Mouse (Mus musculus) mouse trophoblast stem cell (cell line): ENCODE results near the gene Slc25a17.

Experiments
- in situ Hi-C, 2 experiments: fragments of 300-500 bp; cut with MseI, MboI; formaldehyde crosslinking; loops; 2 replicates in 1 of 2; 3 replicates in 1 of 2; pipeline ENCODE4 v1.15.1; 2025

Slc25a17 gene

DNA sequence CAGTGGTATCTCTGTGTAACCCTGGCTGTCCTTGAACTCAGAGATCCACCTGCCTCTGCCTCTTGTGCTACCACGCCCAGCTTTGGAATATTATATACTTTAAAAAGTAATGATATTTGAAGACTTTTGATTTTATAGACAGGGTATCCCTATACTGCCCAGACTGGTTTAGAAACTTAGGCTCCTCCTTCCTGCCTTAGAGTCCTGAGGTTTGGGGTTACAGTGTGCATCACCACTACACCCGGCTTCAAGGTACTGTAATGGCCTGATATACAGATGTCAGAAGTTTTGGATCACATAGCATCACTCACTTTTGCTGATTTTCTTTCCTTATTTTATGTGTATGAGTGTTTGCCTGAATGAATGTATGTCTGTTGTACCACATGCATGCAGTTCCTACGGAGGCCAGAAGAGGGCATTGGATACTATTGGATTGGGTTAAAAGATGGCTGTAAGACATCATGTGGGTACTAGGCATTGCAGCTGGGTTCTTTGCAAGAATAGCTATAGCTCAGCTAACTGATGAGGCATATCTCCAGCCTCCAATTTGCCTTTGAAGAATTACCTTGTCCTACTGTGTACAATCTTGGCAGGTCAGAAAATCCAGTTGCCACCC, 5.4 kb downstream of the Slc25a17 start:
- in situ Hi-C loops, result no loop called here

DNA sequence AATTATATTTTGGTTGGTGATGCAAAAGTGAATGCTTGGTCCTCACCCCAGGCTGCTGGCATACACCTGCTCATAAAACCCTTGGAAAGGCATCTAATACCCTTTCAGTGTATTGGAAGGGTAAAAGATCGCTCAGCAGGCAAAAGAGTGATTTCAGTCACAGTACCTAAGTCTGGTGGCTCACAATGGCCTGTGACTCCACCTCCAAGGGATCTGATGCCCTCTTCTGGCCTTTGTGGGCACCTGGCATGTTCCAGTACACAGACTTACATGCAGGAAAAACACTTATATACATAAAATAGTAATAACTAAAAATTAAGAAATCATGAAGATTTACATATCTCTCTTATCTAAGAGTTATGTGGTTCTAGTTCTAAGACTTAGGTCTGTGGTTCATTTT, 8.0 kb downstream of the Slc25a17 start:
- in situ Hi-C loops, result no loop called here

DNA sequence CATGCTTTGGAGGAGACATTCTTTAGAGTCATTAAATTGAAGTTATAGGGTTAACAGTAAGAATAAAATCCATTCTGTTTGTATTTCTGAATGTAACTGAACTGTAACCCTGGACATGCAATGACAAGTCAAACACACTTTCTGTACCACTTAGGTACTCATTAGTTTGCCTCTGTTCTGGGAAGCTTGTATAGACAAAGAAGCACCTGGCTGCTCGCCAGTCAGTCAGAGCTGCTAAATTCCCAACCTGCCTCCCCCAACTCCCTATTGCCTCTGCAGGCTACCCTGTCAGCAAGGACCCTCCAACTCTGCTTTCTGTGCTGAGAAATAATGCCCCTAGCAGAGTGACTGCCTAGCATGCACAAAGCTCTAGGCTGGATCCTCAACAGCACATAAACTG, 10.2 kb downstream of the Slc25a17 start:
- in situ Hi-C loops, result no loop called here

DNA sequence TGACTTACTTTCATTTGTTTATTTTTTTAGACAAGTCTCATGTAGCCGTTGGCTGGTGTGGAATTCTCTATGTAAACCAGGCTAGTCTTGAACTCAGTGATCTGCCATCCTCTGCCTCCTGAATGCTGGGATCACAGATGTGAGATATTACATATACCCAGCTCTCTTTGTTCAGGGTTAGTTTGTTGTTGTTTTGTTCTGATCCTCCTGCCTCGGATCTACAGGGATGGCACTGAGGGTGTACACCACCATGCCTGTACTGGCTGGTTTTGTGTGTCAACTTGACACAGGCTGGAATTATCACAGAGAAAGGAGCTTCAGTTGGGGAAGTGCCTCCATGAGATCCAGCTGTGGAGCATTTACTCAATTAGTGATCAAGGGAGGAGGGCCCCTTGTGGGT, 12.2 kb downstream of the Slc25a17 start:
- in situ Hi-C loops, result no loop called here

DNA sequence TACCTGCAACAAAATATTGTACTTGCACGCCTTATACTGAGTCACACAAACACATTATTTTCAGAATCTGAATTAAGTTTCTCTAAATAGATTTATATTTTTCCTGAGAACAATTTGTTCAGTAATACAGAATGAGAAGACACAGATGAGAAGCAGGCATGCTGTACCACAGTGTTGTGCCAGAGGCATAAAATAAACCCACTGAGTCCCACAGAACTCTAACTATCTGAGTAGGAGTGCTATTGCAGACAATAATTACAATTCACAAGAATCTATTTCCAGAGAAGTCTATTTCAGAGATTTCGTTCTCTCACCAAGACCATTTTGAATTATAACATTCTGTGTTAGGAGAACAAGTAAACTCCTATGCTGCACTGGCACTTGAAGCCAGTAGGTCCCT, 13.1 kb downstream of the Slc25a17 start:
- in situ Hi-C loops, result no loop called here

DNA sequence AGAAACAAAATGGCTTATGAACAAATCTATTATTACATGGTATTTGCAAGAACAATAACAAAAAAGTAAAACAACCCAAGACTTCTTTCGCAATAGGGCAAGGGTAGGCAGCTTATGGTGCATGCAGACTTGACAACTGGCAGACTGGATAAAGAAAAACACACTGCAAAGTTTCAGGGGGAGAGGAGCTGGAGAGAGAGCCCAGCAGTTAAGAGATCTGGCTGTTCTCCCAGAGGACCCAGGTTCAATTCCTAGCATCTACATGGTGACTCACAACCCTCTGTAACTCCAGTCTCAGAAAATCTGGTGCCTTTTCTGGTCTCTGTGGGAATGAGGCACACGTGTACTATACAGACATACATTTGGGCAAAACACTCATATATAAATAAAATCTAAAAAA, 19.2 kb downstream of the Slc25a17 start:
- in situ Hi-C loops, result no loop called here

DNA sequence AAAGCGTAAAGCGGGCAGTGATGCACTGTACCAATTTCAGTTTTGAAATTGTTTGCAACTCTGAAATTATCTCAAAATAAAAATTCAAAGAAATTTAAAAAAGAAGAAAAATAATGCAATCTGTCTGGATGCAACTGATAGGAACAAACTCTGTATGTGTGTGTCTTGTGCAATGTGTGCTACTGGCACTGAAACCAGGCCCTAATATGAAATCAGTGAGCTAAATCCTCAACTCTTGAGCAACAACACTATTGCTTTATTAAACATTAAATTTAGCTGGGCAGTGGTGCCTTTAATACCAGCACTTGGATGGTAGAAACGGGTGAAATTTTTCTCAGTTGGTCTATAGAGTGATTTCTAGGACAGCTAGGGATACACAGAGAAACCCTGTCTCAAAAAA, 21.5 kb downstream of the Slc25a17 start:
- in situ Hi-C loops, result no loop called here

DNA sequence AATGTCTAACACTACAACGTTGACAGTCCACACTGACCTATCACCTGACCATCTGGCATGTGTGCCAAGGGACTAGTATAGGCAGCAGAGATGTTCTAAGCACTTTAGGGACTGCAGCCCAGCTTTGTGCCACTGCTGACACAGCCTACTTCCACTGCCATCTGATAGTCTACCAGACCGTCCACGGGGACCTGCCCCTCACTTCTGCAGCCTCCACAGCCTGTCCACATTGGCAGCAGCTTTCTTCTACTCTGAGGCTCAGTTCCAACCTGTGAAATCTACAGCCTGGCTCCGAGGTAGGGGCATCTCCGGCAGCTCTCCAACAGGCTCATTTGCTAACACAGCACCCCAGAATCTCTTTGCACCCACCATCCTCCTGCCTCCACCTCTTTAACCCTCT, 24.1 kb downstream of the Slc25a17 start:
- in situ Hi-C loops, result no loop called here

DNA sequence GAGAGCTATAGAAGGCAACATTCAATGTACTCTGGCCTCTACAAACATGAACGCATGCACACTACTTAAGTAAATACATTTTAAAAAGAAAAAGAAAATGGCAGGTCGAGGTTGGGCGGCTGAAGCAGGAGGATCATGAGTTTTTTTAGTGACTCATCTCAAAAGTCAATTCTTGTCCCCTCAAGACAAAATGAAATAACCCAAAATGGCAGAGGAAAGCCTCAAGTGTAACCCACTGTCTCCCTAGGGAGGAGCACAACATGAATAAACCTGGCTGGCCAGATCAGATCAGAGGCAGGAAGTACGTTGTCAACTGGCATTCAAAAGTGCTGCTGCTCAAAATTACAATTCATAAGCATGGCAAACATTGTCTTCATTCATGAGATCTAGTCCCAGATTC, 28.1 kb downstream of the Slc25a17 start:
- in situ Hi-C loops, result no loop called here

DNA sequence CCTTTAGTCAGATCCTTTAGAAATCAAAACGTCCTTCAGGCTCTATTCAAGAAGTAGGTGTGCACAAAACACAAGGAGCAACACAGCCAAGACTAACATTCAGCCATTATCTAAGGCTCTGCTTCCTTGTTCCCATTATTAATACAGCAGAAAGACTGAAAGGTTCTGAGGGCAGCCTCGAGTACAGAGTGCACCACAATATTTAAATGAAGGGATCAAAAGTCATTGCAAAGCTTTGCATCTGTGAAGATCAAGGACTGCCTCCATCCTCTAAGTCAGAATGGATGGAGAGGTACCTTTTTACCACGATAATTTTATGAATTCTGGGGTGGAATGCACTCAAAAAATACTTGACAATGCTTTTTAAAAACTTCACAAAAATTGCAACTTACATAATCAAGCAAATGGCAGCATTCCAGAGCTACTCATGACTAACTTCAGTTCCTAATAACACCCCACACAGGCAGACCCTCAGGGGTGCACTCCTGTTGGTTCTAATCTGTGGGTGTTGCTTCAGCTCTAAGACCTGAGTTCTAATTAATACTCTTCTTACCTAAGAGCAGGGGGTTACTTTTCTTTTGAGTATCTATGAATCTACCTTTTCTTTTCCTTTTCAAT, 29.7 kb downstream of the Slc25a17 start:
- in situ Hi-C loops, result no loop called here

DNA sequence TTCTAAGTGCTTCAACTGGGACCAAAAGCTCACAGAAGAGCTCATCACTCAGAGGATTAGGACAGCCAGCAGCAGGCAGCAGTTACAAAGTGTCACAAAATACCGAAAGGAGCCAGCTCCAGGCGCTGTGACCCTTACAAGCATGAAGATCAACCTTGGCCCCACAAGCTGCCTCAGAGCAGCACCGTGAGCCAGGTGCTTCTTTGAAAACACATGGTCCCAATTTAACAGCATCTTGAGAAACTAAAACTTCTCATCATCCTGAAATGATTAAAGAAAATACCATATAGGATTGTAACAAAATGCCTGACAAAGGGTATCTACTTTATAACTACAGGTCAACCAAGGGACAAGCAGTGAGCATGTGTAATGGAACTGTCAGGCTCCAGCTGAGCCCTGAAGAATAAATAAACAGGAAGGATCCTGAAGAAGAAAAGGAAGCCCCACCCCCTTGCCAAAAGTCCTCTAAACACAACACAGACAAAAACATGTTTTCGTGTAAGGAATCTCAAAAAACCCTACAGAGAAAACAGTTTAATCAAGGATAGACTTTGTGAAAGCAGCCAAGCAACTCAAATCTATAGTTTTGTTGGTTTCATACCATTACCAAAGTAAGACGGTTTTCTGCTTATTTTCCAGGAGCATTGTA, 30.8 kb downstream of the Slc25a17 start:
- in situ Hi-C loops, result no loop called here

DNA sequence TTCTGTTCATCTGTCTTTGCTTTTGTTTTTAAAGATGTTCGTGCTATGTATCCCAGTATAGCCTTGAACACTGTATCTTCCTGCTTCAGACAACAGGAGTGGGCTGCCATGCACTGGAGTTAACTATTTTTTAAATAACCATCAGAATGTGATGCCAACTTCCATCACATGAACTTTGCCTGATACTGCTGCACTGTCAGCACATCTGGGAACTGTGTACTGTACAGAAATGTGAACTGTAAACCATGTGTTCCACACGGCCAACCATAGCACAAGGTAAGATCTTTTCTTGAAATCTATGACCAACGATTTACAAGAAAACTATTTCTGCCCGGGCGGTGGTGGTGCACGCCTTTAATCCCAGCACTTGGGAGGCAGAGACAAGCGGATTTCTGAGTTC, 33.1 kb downstream of the Slc25a17 start:
- in situ Hi-C loops, result no loop called here

DNA sequence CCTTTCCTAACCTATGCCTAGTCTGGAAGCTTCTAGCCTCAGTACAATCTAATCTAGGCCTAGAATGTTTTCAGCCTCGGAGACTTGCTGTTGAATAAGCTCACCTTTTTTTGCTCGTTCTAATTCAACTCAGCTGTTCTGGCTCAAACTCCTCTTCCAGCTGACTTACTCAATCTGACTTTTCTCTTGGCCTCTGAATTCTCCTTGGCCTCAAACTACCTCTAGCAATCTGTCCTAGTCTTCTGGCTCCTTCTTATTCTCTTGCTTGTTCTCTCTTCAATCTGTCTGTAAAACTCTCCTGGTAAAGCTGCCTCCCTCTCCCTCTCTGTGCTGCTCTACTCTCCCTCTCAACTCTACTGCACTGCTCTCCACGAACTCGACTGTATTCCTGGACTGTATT, 35.6 kb downstream of the Slc25a17 start:
- in situ Hi-C loops, result no loop called here

DNA sequence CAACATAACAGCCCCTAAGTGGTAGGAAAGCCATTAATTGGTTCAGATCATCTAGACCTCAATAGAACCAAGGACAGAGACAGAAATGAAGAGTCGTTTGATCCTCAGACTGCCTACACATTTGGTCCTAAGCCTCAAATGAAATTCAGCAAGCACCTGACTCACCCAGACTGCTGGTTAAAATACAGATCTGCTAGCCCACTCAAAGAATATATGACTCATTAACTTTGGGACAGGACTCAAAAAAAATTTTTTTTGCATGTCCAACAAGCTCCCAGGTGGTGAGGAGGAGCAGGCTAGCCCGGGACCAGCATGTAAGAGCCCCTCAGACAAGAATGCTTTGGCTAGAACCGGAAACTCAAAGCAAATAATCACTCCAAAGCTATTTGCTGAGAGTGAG, 40.5 kb downstream of the Slc25a17 start:
- in situ Hi-C loops, result no loop called here

DNA sequence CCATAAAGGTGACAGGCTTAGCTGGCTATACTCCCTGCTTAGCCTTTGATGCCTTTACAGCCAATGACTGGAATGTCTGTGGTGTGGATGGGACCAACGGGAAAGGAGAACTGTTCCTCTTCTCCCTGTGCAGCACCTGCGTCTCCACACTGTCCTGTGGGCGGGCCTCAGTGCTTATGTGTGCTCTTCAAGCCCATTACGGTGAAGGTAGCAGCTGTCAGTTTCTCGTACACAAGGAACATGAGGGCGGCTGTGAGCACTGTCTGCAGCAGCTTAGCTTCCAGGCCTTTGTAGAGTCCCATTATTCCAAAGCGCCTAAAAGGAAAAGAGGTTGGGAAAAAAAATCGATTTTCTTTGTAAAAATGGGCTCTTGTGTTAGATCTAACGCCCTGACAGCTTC, 41.1 kb downstream of the Slc25a17 start:
- in situ Hi-C loops, result no loop called here

DNA sequence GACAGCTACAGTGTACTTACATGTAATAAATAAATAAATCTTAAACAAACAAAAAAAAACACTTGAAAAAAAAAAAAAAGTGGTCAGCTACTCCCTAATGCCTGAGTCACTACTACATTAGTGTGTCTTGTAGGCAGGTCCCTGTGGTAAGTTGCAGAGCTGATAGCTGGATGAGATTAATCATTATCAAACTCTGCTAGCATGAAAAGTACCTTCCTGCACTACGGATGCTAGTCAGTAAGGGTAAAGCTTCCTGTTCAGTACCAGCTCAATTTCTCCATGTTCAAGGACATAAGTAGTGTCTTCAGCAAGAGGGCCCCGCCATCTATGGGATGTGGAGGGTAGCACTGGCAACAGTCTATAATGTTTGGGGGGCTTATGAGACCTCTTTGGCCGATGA, 46.7 kb downstream of the Slc25a17 start:
- in situ Hi-C loops, result no loop called here

DNA sequence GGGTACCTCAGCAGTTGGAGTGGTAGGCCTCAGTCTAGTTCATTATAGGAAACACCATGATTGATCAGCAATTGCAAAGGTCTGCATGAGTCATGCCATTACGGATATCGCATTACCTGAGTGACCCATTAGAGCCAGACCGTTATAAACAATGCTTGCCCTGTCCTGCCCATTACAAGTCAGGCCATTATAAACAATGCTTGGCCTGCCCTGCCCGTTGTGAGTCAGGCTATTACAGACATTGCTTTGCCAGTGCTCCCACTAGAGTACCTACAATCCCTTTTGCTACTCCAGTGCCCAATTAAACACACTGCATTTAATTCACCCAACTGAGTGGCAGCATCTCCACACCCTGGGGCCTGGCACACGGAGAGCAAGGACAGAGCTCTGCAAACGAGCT, 49.6 kb downstream of the Slc25a17 start:
- in situ Hi-C loops, result no loop called here

DNA sequence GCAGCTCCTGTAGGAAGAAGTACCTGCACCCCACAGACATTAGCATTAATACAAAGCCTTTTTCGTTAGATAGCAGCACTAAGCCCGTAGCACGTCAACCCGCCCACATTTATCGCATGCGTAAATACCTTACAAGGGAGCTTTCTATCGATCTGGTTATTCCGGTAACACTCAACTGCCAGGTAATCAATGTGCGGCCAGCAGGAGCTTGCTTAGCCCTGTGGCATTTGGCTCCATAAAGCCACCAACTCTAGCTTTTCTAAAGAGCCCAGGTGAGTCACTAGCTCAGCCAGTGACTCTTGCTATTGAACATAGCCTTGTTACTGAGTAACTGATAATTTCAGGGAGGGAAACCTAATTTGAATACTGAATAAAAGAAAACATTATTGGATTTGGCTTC, 50.3 kb downstream of the Slc25a17 start:
- in situ Hi-C loops, result no loop called here

DNA sequence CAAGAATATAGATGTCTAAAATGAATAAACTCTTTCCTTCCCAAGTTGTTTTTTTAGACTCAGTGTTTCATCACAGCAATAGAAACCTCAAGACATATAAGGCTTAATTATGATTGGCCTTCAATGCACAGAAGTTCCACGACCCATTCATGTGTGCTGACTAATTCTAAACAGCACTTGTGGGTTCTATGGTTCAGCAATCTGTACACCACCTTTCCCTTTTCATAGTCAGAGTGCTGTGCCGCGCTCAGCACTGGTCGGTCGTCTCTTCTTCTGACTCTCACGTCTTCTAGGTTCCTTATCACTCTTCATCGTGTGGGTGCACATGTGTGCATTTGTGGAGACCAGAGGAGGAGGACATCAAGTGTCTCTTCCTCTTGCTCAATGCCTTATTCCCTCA, 52.6 kb downstream of the Slc25a17 start:
- in situ Hi-C loops, result no loop called here

DNA sequence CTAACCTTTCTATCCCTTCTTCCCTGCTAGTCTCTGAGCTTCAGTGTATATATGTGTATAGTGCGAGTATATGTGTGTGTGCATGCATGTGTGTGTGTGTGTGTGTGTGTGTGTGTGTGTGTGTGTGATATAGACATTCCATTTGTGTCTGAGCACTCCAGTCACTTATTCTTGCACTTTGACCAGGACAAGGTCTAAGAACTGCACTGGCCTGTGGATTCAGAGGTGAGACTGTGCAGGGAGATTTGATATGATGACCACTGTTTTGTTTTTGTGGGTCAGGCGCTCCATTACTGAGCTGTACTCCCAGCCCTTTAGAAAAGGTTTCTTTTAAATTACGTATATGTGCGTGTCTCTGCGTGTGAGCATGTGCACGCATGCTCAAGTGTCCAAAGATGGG, 54.1 kb downstream of the Slc25a17 start:
- in situ Hi-C loops, result no loop called here

DNA sequence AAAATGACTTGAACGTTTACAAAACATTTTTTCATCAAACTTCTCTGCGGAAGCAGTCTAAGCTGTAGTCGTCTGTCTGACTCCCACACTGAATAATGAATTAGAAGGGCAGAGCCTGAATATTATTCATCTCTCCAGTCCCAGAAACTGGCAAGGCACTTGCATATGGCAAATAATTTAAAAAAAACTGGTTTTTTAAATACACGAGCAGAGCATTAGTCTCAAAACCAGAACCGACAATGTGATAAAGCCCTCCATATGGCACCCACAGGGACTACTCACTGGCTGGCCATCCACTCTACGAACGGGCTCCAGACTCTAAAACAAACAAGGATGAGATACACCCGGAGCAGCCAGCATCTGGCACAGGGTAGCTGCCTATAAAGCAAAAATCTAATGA, 55.6 kb downstream of the Slc25a17 start:
- in situ Hi-C loops, result no loop called here

DNA sequence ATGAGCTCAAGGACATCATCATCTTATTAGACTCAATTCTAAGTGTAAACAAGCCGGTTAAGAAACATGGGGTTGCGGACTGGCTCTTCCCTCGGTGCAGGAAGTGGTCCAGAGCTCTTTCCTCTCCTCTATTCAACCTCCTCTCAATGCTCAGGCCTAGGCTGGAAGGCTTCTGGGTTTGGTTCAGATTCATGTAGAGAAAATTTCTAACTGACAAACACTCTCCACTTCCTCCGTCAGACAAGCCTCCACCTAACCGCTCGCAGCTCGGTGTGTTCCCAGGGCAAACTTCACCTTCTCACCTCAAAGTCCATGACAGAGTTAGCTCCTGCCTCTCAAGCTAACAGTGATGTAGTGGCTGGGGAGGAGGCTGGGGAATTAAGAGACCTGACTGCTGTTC, 56.6 kb downstream of the Slc25a17 start:
- in situ Hi-C loops, result no loop called here

DNA sequence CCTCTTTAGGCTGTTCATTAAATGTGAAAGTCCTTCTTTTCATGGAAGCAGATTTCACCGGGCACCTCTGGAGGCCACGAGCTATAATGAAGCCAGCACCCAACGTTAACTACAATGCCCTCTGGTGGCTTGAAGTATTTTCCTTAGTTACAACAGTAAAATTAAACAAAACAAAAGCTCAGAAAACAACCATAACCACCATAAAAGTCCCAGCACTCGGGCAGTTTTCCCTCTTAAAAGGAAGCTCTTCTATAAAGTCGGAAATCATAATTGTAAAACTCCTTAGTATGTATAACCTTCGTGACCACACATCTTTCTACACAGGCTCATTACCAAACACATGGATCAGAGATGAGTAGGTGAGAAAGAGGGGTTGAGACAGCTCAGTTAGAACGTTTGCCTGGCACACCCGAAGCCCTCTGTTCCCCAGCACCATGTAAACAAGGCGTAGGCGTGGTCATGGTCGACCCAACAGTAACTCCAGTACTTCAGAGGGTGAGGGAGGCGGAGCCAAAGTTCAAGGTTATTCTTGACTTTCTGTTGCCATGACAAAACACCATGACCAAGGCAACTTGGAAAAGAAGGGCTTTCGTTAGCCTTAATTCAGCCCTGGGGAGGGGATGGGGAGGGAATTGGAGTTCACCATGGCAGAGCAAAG, 58.3 kb downstream of the Slc25a17 start:
- in situ Hi-C loops, result no loop called here
